Mouse (Mus musculus): ENCODE data around the gene Plcd3. TPM values are rescaled to one million over a fixed set of nuclear protein-coding genes. Genes with fewer than 3 reads are reported as not detected.

The Plcd3 gene
- polyA plus RNA-seq, 1 experiment from 2014 or later, result 1.2 TPM

DNA sequence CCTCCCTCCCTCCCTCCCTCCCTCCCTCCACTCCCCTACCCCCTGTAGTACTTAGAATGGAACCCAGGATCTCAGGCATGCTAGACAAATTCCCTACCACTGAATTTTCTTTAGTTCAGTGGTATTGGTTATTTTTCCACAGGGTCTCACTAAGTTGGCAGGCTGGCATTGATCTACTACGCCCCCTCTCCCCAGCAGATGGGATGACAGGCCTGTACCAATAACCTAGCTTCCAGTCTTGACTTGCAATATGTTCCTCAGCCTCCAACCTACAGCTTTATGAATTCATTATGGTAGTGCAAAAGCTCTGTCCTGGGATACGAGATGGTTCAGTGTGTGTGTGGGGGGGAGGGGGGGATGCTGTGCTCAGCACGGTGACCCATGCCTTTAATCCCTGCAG, 77.5 kb downstream of the Plcd3 start:
- Histone ChIP-seq H3K36me3 (ENCODE audit: control insufficient read depth, insufficient read depth, low read length) (no peaks in the 10 kb centered on the region), H3K9me3 (ENCODE audit: control insufficient read depth, low read length) (no peaks in the 10 kb centered on the region), H3K27ac (replicated peaks; ENCODE audit: low read depth, low read length) (no peak overlapping the region), H3K9ac (ENCODE audit: low read length) (no peak overlapping the region), H3K4me1 (ENCODE audit: control insufficient read depth, insufficient read depth, low read length) (0 out of 2 replicates have a peak, but pooled peaks cover 6% of the 10 kb centered on the region), H3K4me3 (ENCODE audit: low read depth, low read length) (no peak overlapping the region), H3K4me2 (ENCODE audit: low read depth, severe bottlenecking) (no peak overlapping the region), H3K27me3 (ENCODE audit: control insufficient read depth, insufficient read depth, low read length) (no peaks in the 10 kb centered on the region)
- DNase-seq (ENCODE audit: low spot score) (no peak), ATAC-seq (ENCODE audit: insufficient number of reproducible peaks, low FRiP score, low TSS enrichment, low read depth) (no peak)
- WGBS, result 89% methylated on average over 3 of the region's 3 CpGs

DNA sequence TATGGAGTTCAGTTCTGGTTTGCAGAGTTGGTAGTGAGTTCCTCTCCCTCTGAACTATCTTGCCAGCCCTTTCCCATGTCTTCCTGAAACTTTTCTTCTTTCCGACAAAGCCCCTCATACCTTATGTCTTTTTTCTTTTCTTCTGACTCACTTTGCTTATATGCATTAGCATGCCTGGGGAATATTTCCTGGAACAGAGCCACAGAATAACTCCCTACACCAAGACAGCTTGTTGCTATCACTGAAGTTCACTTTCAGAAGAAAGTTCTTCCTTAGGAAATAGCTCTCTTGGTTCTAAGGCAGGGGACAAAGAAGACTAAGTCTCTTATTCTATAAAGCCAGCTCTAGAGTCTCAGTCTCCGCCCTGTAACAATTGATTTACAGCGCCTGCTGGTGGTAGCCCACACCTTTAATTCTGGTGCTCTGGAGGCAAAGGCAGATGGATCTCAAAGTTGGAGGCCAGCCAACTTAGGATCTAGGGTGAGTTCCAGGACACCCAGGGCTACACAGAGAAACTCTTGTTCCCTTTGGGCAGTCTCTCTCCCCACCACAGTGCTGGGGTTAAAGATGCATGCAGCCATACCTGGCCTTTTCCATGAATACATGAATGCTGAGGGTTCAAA, 80.6 kb downstream of the Plcd3 start:
- H3K9me3 ChIP-seq (ENCODE audit: control insufficient read depth, low read length), result no peaks in the 10 kb centered on the region
- ATAC-seq (ENCODE audit: insufficient number of reproducible peaks, low FRiP score, low TSS enrichment, low read depth) (no peak), DNase-seq (ENCODE audit: low spot score) (no peak)
- 0 out of 2 replicates have a peak, but pooled peaks cover 3% of the 10 kb centered on the region for H3K4me1 ChIP-seq (ENCODE audit: control insufficient read depth, insufficient read depth, low read length)
- H3K36me3 ChIP-seq (ENCODE audit: control insufficient read depth, insufficient read depth, low read length), result no peaks in the 10 kb centered on the region
- H3K4me2 ChIP-seq (ENCODE audit: low read depth, severe bottlenecking), result no peak overlapping the region
- 79% methylated on average over 3 of the region's 3 CpGs for WGBS
- H3K4me3 ChIP-seq (ENCODE audit: low read depth, low read length), result no peak overlapping the region
- no peak overlapping the region for H3K9ac ChIP-seq (ENCODE audit: low read length)
- no peak overlapping the region for H3K27ac ChIP-seq (replicated peaks; ENCODE audit: low read depth, low read length)
- no peaks in the 10 kb centered on the region for H3K27me3 ChIP-seq (ENCODE audit: control insufficient read depth, insufficient read depth, low read length)

Other genes with a start within 250 kb of the Plcd3 start
- gene Eftud2, start 220.7 kb downstream of the Plcd3 start, polyA plus RNA-seq (2014; fragmentation: Nextera tagmentation; extraction: Ambion mirVana), result 276 and 303 TPM in 2 replicates
- 0.99 and 1.4 TPM in 2 replicates for gene Ccdc103, start 220.5 kb downstream of the Plcd3 start, polyA plus RNA-seq (2014; fragmentation: Nextera tagmentation; extraction: Ambion mirVana)
- 0.11 TPM in 1 of 2 replicates, not detected in the other for gene Fam187a, start 216.5 kb downstream of the Plcd3 start, polyA plus RNA-seq (2014; fragmentation: Nextera tagmentation; extraction: Ambion mirVana)
- gene Gfap, start 200.7 kb downstream of the Plcd3 start, polyA plus RNA-seq (2014; fragmentation: Nextera tagmentation; extraction: Ambion mirVana), result 0.16 and 0.18 TPM in 2 replicates
- 10.6 and 10.8 TPM in 2 replicates for gene Kif18b, start 176.5 kb downstream of the Plcd3 start, polyA plus RNA-seq (2014; fragmentation: Nextera tagmentation; extraction: Ambion mirVana)
- gene C1ql1, start 155.0 kb downstream of the Plcd3 start, polyA plus RNA-seq (2014; fragmentation: Nextera tagmentation; extraction: Ambion mirVana), result 0.85 and 0.88 TPM in 2 replicates
- gene Nmt1, start 73.5 kb downstream of the Plcd3 start, polyA plus RNA-seq (2014; fragmentation: Nextera tagmentation; extraction: Ambion mirVana), result 69.1 and 69.8 TPM in 2 replicates
- gene Dcakd, start 73.3 kb downstream of the Plcd3 start, polyA plus RNA-seq (2014; fragmentation: Nextera tagmentation; extraction: Ambion mirVana), result 335 and 349 TPM in 2 replicates
- gene Acbd4, start within 50 bp of the Plcd3 start, polyA plus RNA-seq (2014; fragmentation: Nextera tagmentation; extraction: Ambion mirVana), result 4.8 and 5.2 TPM in 2 replicates
- 5.2 and 5.6 TPM in 2 replicates for gene Hexim1, start 14.6 kb upstream of the Plcd3 start, polyA plus RNA-seq (2014; fragmentation: Nextera tagmentation; extraction: Ambion mirVana)
- gene Hexim2, start 30.8 kb upstream of the Plcd3 start, polyA plus RNA-seq (2014; fragmentation: Nextera tagmentation; extraction: Ambion mirVana), result 8.3 and 9.5 TPM in 2 replicates
- gene Fmnl1, start 69.4 kb upstream of the Plcd3 start, polyA plus RNA-seq (2014; fragmentation: Nextera tagmentation; extraction: Ambion mirVana), result 0.20 and 0.69 TPM in 2 replicates
- gene 1700023F06Rik, start 106.9 kb upstream of the Plcd3 start, polyA plus RNA-seq (2014; fragmentation: Nextera tagmentation; extraction: Ambion mirVana), result 0.23 and 0.48 TPM in 2 replicates
- gene Spata32, start 116.8 kb upstream of the Plcd3 start, polyA plus RNA-seq (2014; fragmentation: Nextera tagmentation; extraction: Ambion mirVana), result not detected in 2 replicates
- 2.3 and 2.6 TPM in 2 replicates for gene Map3k14, start 165.8 kb upstream of the Plcd3 start, polyA plus RNA-seq (2014; fragmentation: Nextera tagmentation; extraction: Ambion mirVana)

Measured in limb, embryonic 11.5 days (tissue).